Mouse (Mus musculus): ENCODE results near the gene Cobll1.

- TF ChIP-seq CTCF (IDR thresholded peaks at IDR 0.05; ENCODE audit: insufficient read depth, low read length) (no peak), POLR2A (IDR thresholded peaks at IDR 0.05; ENCODE audit: borderline replicate concordance, extremely low read depth, low read depth, low read length) (no peak)
Observed at GRCm38 (mm10) chr2:65083411-65083810, 155.8 kb downstream of the Cobll1 start.

Data from lung, adult 2 months (tissue).